Mouse (Mus musculus) spleen, adult 2 months (tissue): ENCODE measurements at regions not wholly inside any gene's neighbourhood (a gene's known extent, or its start where the extent isn't known, plus 50 kb on each side); places are given as distances from the start of the nearest gene placed in this dataset.

Experiments
- CTCF ChIP-seq: fragments of 200-500 bp; IDR thresholded peaks from 2 replicates; pipeline ENCODE4 v1.5.1; 2011; ENCODE audit warnings: mild to moderate bottlenecking, inconsistent platforms; ENCODE audit not compliant: insufficient read depth, insufficient read length, insufficient replicate concordance; ENCODE audit errors: extremely low read depth
- POLR2A ChIP-seq: fragments of 200-500 bp; IDR thresholded peaks from 2 replicates; pipeline ENCODE4 v1.6.1; 2011; ENCODE audit warnings: low read depth, low read length, inconsistent platforms

- TF ChIP-seq POLR2A (no peak), CTCF (no peak)
These were observed 123.1 kb upstream of the Mrps10 start for GRCm38 (mm10) chr17:47245635-47246034.
